Mouse (Mus musculus): ENCODE data around the gene Ldlrap1. TPM values are rescaled to one million over a fixed set of nuclear protein-coding genes. Genes with fewer than 3 reads are reported as not detected.

The Ldlrap1 gene
- polyA plus RNA-seq, 1 experiment from 2014 or later, result 20.7 TPM

- no peak for ATAC-seq (ENCODE audit: low read depth)
- Histone ChIP-seq H3K27ac (ENCODE audit: low read length) (no peak overlapping the region), H3K9ac (ENCODE audit: low read depth, low read length) (no peak overlapping the region), H3K36me3 (ENCODE audit: control insufficient read depth, insufficient read depth) (peaks cover 3% of the 10 kb centered on the region; the same call in 1 of the 2 replicates), H3K9me3 (replicated peaks; ENCODE audit: control insufficient read depth, low read length) (no peaks in the 10 kb centered on the region; the same call in 1 of the 2 replicates), H3K4me3 (ENCODE audit: low read depth, low read length) (no peak overlapping the region), H3K4me2 (ENCODE audit: low read depth, low read length) (no peak overlapping the region), H3K27me3 (ENCODE audit: control insufficient read depth, insufficient read depth, low read depth, low read length) (no peaks in the 10 kb centered on the region), H3K4me1 (ENCODE audit: control insufficient read depth, low read depth, low read length) (no peaks in the 10 kb centered on the region)
- 61% methylated on average over 9 of the region's 9 CpGs for WGBS (ENCODE audit: insufficient replicate concordance)
Observed at GRCm38 (mm10) chr4:134693202-134693940, 74.5 kb downstream of the Ldlrap1 start.

GRCm38 (mm10) chr4:134692388-134692787 is 75.4 kb downstream of the Ldlrap1 start:
- Histone ChIP-seq H3K27ac (ENCODE audit: low read length) (no peak overlapping the region), H3K4me1 (ENCODE audit: control insufficient read depth, low read depth, low read length) (no peaks in the 10 kb centered on the region), H3K27me3 (ENCODE audit: control insufficient read depth, insufficient read depth, low read depth, low read length) (no peaks in the 10 kb centered on the region), H3K9me3 (replicated peaks; ENCODE audit: control insufficient read depth, low read length) (no peaks in the 10 kb centered on the region; the same call in 1 of the 2 replicates), H3K9ac (ENCODE audit: low read depth, low read length) (no peak overlapping the region), H3K4me2 (ENCODE audit: low read depth, low read length) (no peak overlapping the region), H3K36me3 (ENCODE audit: control insufficient read depth, insufficient read depth) (peaks cover 3% of the 10 kb centered on the region; the same call in 1 of the 2 replicates), H3K4me3 (ENCODE audit: low read depth, low read length) (no peak overlapping the region)
- ATAC-seq (ENCODE audit: low read depth), result no peak
- WGBS (ENCODE audit: insufficient replicate concordance), result 56% methylated on average over 1 of the region's 1 CpGs

Other genes with a start within 250 kb of the Ldlrap1 start
- gene Mtfr1l, start 232.6 kb downstream of the Ldlrap1 start, polyA plus RNA-seq (2015; fragmentation: Nextera tagmentation; extraction: Ambion mirVana), result 36.2 and 36.4 TPM in 2 replicates
- 1.3 TPM in 2 replicates for gene Selenon, start 215.9 kb downstream of the Ldlrap1 start, polyA plus RNA-seq (2015; fragmentation: Nextera tagmentation; extraction: Ambion mirVana)
- gene Man1c1, start 63.7 kb downstream of the Ldlrap1 start, polyA plus RNA-seq (2015; fragmentation: Nextera tagmentation; extraction: Ambion mirVana), result 0.97 and 1.2 TPM in 2 replicates
- gene Maco1, start 85.3 kb upstream of the Ldlrap1 start, polyA plus RNA-seq (2015; fragmentation: Nextera tagmentation; extraction: Ambion mirVana), result 16.0 and 16.8 TPM in 2 replicates
- gene Rhd, start 96.5 kb upstream of the Ldlrap1 start, polyA plus RNA-seq (2015; fragmentation: Nextera tagmentation; extraction: Ambion mirVana), result 522 and 550 TPM in 2 replicates
- gene Tmem50a, start 147.0 kb upstream of the Ldlrap1 start, polyA plus RNA-seq (2015; fragmentation: Nextera tagmentation; extraction: Ambion mirVana), result 79.1 and 82.5 TPM in 2 replicates
- gene Rsrp1, start 155.6 kb upstream of the Ldlrap1 start, polyA plus RNA-seq (2015; fragmentation: Nextera tagmentation; extraction: Ambion mirVana), result 315 and 330 TPM in 2 replicates
- 43.9 and 47.8 TPM in 2 replicates for gene Syf2, start 162.9 kb upstream of the Ldlrap1 start, polyA plus RNA-seq (2015; fragmentation: Nextera tagmentation; extraction: Ambion mirVana)